10 mouse cellular contexts compared by ENCODE assay signal in the genomic region with DNA sequence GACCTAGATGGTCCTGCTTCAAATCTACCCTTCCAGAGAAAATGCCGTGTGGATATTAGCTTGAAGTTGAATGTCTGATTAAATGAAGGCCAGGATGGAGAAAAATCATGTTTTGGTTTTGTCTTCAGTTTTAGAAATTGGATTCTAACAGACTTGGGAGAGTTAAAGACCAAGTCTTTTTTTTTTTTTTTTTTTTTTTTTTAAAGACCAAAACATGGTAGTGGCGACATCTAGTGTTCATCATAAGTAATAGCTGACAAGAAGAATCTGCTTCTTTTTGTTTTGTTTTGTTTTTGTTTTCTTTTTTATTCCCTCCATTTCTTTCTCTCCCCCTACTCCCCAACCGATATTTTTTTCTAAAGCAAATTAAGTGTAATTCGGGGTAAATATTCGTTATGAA. TPM values are rescaled to one million over a fixed set of nuclear protein-coding genes. Genes with fewer than 3 reads are reported as not detected.
DNase-seq lines count a peak whose midpoint lies in the region; TF ChIP-seq lines count a peak whose summit lies in the region.
"Had no signal": no experiment of that assay in that cellular context is flagged by ENCODE, and none has a peak within 500 bp of the region (broad histone marks: within the 10 kb centered on the region; RNA-seq: fewer than 3 reads in every experiment).

No protein-coding gene starts in this region.

- TF ChIP-seq POLR2A in kidney, adult 2 months (IDR thresholded peaks at IDR 0.05; ENCODE audit: low read depth, low read length): no peak

- TF ChIP-seq CTCF in kidney, adult 2 months (conservative IDR thresholded peaks at IDR 0.05; ENCODE audit: insufficient read depth, insufficient read length, low read depth, low read length): 0 out of 2 replicates have a peak, but pooled peaks have one; percentile 22

- no peak for DNase-seq in kidney, adult 2 months
- no peak for DNase-seq in kidney, adult 8-10 months
- peak; percentile 52 for DNase-seq in A20 (ENCODE audit: low read depth, low spot score)
- peak; percentile 38 for DNase-seq in ES-CJ7 (ENCODE audit: low read depth, low spot score)
- DNase-seq in induced T-regulatory cell, adult 2 months (ENCODE audit: low read depth): peak; percentile 73
- no peak for DNase-seq in urinary bladder, postnatal 10 days (ENCODE audit: low spot score)
- no peak for DNase-seq in spleen, adult 18-20 months
- DNase-seq: thymus, postnatal 14 days had no signal

- H3K36me3 ChIP-seq in kidney, adult 2 months (ENCODE audit: control insufficient read depth, insufficient read depth, low read length): no peaks in the 10 kb centered on the region
- H3K36me3 ChIP-seq: hindbrain, embryonic 10.5 days; liver, embryonic 15.5 days had no signal

- no peaks in the 10 kb centered on the region for H3K27me3 ChIP-seq in kidney, adult 2 months (replicated peaks; ENCODE audit: control insufficient read depth, insufficient read depth, low read length)
- H3K27me3 ChIP-seq: liver, embryonic 15.5 days had no signal

- WGBS in kidney, adult 2 months: 10% methylated on average over 5 of the region's 5 CpGs

- no peak overlapping the region for H3K4me3 ChIP-seq in kidney, adult 2 months (ENCODE audit: insufficient read depth, low read depth, low read length)
- H3K4me3 ChIP-seq: hindbrain, embryonic 10.5 days; liver, embryonic 15.5 days had no signal

- H3K4me1 ChIP-seq in kidney, adult 2 months (ENCODE audit: control insufficient read depth, insufficient read depth, low read length): no peaks in the 10 kb centered on the region
- H3K4me1 ChIP-seq: hindbrain, embryonic 10.5 days; liver, embryonic 15.5 days had no signal

- H3K27ac ChIP-seq in kidney, adult 2 months (ENCODE audit: insufficient read depth, low read depth, low read length): no peak overlapping the region
- H3K27ac ChIP-seq: hindbrain, embryonic 10.5 days; liver, embryonic 15.5 days had no signal

RNA-seq across cellular contexts. Expression of a gene that starts 11.2 kb away (rescaled TPM):
- polyA plus RNA-seq in kidney, adult 2 months (2012; rRNA removed): 30.3 and 43.7 TPM in 2 replicates

Comparison
In these comparisons a context has a peak if more than half of its experiments do, and no peak if none do; other contexts are left out.
1. DNase-seq: peak in A20 (single experiment), ES-CJ7 (single experiment) and induced T-regulatory cell, adult 2 months (single experiment); none in kidney, adult 2 months (single experiment), kidney, adult 8-10 months (0 of 2), urinary bladder, postnatal 10 days (single experiment) and spleen, adult 18-20 months (0 of 2).